Mouse (Mus musculus): ENCODE data around the gene Gpr132.

DNA sequence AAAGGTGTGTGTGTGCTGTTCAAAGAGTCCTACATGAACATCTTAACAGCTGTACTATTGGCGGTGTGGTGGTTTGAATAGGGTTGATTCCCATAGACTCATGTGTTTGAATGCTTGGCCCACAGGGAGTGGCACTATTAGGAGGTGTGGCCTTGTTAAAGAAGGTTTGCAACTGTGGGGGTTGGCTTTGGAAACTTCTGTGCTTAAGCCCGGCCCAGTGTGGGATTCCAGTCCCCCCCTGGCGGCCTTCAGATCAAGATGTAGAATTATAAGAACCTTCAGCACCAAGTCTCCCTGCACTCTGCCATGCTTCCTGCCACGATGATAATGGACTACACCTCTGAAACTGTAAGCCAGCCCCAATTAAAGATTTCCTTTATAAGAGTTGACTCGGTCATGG, 35.6 kb downstream of the Gpr132 start:
- TF ChIP-seq USF1 (IDR thresholded peaks at IDR 0.05; ENCODE audit: low read depth): no peak
- no peak for TF ChIP-seq POLR2A (IDR thresholded peaks at IDR 0.05; ENCODE audit: insufficient read length, low read depth)
- no peak for TF ChIP-seq MYOD1 (IDR thresholded peaks at IDR 0.05; ENCODE audit: control insufficient read depth in 1 of 3, insufficient read length in 2 of 3, low read depth in 2 of 3)
- no peak for TF ChIP-seq TCF12 (IDR thresholded peaks at IDR 0.05; ENCODE audit: insufficient read depth, poor library complexity, severe bottlenecking)
- no peak for TF ChIP-seq CEBPB (IDR thresholded peaks at IDR 0.05; ENCODE audit: insufficient read depth, poor library complexity, severe bottlenecking)
- TF ChIP-seq MYOG (IDR thresholded peaks at IDR 0.05; ENCODE audit: control insufficient read depth in 1 of 3, insufficient read depth in 1 of 3, insufficient read length in 2 of 3, low read depth in 2 of 3): no peak
- no peak for TF ChIP-seq REST (IDR thresholded peaks at IDR 0.05; ENCODE audit: insufficient read depth, insufficient read length)
- TF ChIP-seq MAX (IDR thresholded peaks at IDR 0.05; ENCODE audit: low read depth): no peak

All from myocyte (in vitro differentiated cells).